Mouse (Mus musculus) gastrocnemius, postnatal 10 days (tissue): ENCODE data around the gene Prrt4. TPM values are rescaled to one million over a fixed set of nuclear protein-coding genes. Genes with fewer than 3 reads are reported as not detected.
A peak's percentile ranks its signal among the peaks of the same experiment; 100 is the strongest.

Experiments
- DNase-seq: peaks from one replicate; pipeline ENCODE4 v3.0.0; 2021; ENCODE audit warnings: mixed read lengths
- microRNA-seq, 2 experiments: library from miRNA; unstranded; fragments of <30 nt; microRNA quantifications; one replicate each; pipeline ENCODE4 v1.2.0; 2021
- total RNA-seq, 2 experiments: library from RNA; stranded (reverse); gene quantifications; 2 replicates each; pipeline ENCODE4 v1.2.3; 2021

Prrt4 gene
- total RNA-seq, 2 experiments from 2014 or later: 0.78 to 1.2 TPM

GRCm38 (mm10) chr6:29147407-29148010 lies 31.9 kb downstream of the Prrt4 start:
- no peak for DNase-seq

- no peak for DNase-seq
Observed at GRCm38 (mm10) chr6:29146641-29147040, 32.7 kb downstream of the Prrt4 start.

GRCm38 (mm10) chr6:29145456-29146307 lies 33.7 kb downstream of the Prrt4 start:
- no peak for DNase-seq

GRCm38 (mm10) chr6:29144971-29145370 lies 34.4 kb downstream of the Prrt4 start:
- no peak for DNase-seq

GRCm38 (mm10) chr6:29143608-29144007 lies 35.8 kb downstream of the Prrt4 start:
- DNase-seq: peak; percentile 73

- no peak for DNase-seq
Observed at GRCm38 (mm10) chr6:29137441-29137840, 41.9 kb downstream of the Prrt4 start.

- no peak for DNase-seq
Observed at GRCm38 (mm10) chr6:29133100-29133499, 46.3 kb downstream of the Prrt4 start.

GRCm38 (mm10) chr6:29126878-29127426 lies 52.4 kb downstream of the Prrt4 start:
- no peak for DNase-seq

- no peak for DNase-seq
Observed at GRCm38 (mm10) chr6:29119990-29120389, 59.4 kb downstream of the Prrt4 start.

Small RNA genes lying within 50 kb of the gene (microRNA-seq; reads per million reads assigned to microRNA genes)
- gene Gm24303: 0 reads per million in 2 experiments

Other genes with a start within 250 kb of the Prrt4 start
- 1 to 10 TPM; 1.1 to 2.0 TPM for gene Lep, start 119.4 kb downstream of the Prrt4 start, total RNA-seq
- gene Rbm28, start 14.6 kb downstream of the Prrt4 start, total RNA-seq: 10 to 100 TPM; 16.7 to 19.0 TPM
- 10 to 100 TPM; 23.4 to 24.7 TPM for gene Impdh1, start 36.8 kb upstream of the Prrt4 start, total RNA-seq
- 1 to 10 TPM; 6.9 to 8.8 TPM for gene Hilpda, start 92.9 kb upstream of the Prrt4 start, total RNA-seq
- gene Fam71f2, start 100.0 kb upstream of the Prrt4 start, total RNA-seq: under 1 TPM in 1 of 2 experiments, not detected in 1; 0.27 TPM
- not detected for gene Fam71f1, start 139.6 kb upstream of the Prrt4 start, total RNA-seq
- 100 to 1,000 TPM; 169 to 187 TPM for gene Calu, start 168.5 kb upstream of the Prrt4 start, total RNA-seq
- under 1 TPM; 0.26 to 0.47 TPM for gene Opn1sw, start 208.9 kb upstream of the Prrt4 start, total RNA-seq
- gene Ccdc136, start 216.7 kb upstream of the Prrt4 start, total RNA-seq: 10 to 100 TPM; 13.4 to 15.2 TPM